Mouse (Mus musculus) heart, postnatal 0 days (tissue): ENCODE measurements around the gene Zfp184.

Experiments
- CTCF ChIP-seq: IDR thresholded peaks from 2 replicates; pipeline ENCODE4 v1.5.1; 2016; ENCODE audit warnings: antibody characterized with exemption, control low read depth, low read depth
- EP300 ChIP-seq: IDR thresholded peaks from 2 replicates; pipeline ENCODE4 v1.6.1; 2016; ENCODE audit warnings: antibody characterized with exemption, low read depth

GRCm38 (mm10) chr13:21974726-21975473 lies 30.0 kb downstream of the Zfp184 start:
- TF ChIP-seq CTCF: no peak
- 0 out of 2 replicates have a peak, but pooled peaks have one; percentile 28 for TF ChIP-seq EP300
